Mouse (Mus musculus) liver, adult 2 months (tissue): ENCODE results near the gene Skap1.

ENCODE experiments used
- CTCF ChIP-seq: fragments of 200-500 bp; IDR thresholded peaks from 2 replicates; pipeline ENCODE4 v1.5.1; 2011; ENCODE audit warnings: low read depth, low read length, control low read depth
- POLR2A ChIP-seq: fragments of 200-500 bp; IDR thresholded peaks from 2 replicates; pipeline ENCODE4 v1.6.1; 2011; ENCODE audit warnings: low read length, control low read depth; ENCODE audit not compliant: insufficient read depth; ENCODE audit errors: extremely low read depth

DNA sequence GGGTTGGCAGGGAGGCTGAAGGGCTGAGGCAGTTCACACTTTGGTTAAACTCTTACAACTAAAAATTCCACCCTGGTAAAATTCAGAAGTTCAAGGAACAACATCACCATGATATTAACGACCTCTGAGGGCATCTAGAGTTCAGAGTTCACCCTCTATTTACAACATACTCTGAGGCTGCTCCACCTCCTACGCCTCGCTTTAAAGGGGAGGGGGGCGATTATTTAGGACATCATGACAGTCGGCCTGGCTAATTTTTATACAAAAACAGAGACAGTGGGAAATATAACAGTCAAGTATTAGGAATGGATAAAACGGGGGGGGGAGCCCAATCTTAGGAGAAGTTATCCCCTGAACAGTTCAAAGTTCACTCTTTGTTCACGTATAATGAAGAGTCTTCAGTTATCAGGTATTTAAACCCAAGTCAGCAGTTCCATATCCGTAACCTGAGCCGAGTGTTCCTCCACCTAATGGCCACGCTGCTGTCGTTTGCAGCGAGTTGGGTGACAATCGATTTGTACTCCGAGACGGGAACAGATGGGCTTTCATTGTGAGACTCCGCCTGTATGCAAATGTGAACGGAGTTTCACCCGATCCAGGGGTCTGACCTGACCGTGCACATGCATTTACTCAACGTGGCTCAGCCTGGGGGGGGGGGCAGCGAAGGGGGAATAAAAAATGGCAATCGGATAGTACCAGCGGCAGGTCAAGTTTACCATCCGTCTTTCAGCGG is 114.3 kb downstream of the Skap1 start:
- no peak for TF ChIP-seq CTCF
- TF ChIP-seq POLR2A = no peak
